Mouse (Mus musculus) left cerebral cortex, postnatal 25 days (tissue): ENCODE results near the gene Antxr1. TPM values are rescaled to one million over a fixed set of nuclear protein-coding genes. Genes with fewer than 3 reads are reported as not detected.
A peak's percentile ranks its signal among the peaks of the same experiment; 100 is the strongest.
"Not testable (repeated sequence)": the region's sequence is repeated elsewhere in the genome, so short reads cannot be mapped to it uniquely, and the experiment has no call there.

Source experiments
- DNase-seq, 2 experiments: peaks; one replicate each; pipeline ENCODE4 v3.0.0; 2022; ENCODE audit warnings: low spot score in 2 of 2, mixed read lengths in 1 of 2
- intact Hi-C: fragments of 180-260 bp; cut with DNase I; formaldehyde crosslinking; loops from one replicate; pipeline ENCODE4 v1.15.1; 2025
- total RNA-seq, 2 experiments: library from RNA; stranded (reverse); gene quantifications; 2 replicates each; pipeline ENCODE4 v1.2.3; 2021

The Antxr1 gene
- total RNA-seq, 2 experiments from 2014 or later: 13.5 to 14.7 TPM

DNA sequence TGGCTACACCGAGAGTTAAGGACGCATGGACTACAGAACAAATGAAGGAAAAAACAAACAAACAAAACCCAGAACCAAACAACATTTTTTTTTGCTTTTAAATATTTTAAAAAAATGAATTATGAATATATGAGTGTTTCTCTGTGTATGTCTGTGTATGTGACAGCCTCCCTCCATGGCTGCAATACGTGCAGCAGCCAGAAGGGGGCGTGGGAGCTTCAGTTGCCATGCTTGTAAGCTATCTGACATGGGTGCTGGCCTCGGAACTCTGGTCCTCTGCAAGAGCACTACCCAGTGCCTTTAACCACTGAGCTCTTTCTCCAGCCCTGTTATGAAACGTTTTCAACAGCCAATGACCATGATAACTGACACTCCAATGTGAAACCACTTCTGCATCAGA is 215.0 kb downstream of the Antxr1 start:
- DNase-seq: no peak
- intact Hi-C loops: no loop called here

DNA sequence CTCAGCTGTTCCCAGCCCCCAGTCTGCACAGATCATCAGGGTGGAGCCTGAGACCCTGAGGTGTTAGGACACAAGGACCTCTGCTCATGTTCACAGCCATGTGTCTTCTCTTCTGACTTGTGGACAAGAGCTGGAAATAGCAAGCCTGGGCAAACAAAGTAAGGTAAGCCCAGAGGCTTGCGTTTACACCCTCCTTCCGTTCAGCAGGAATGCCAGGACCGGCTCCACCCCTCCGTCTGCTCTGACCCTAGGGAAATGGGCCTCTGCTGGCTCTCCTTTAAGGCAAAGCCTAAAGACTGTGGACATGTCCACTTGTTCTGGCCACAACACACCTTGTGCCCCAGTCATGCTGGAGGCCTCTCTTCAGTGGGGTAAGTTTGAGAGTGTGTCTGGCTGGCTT is 215.6 kb downstream of the Antxr1 start:
- intact Hi-C loops: no loop called here
- DNase-seq: no peak

DNA sequence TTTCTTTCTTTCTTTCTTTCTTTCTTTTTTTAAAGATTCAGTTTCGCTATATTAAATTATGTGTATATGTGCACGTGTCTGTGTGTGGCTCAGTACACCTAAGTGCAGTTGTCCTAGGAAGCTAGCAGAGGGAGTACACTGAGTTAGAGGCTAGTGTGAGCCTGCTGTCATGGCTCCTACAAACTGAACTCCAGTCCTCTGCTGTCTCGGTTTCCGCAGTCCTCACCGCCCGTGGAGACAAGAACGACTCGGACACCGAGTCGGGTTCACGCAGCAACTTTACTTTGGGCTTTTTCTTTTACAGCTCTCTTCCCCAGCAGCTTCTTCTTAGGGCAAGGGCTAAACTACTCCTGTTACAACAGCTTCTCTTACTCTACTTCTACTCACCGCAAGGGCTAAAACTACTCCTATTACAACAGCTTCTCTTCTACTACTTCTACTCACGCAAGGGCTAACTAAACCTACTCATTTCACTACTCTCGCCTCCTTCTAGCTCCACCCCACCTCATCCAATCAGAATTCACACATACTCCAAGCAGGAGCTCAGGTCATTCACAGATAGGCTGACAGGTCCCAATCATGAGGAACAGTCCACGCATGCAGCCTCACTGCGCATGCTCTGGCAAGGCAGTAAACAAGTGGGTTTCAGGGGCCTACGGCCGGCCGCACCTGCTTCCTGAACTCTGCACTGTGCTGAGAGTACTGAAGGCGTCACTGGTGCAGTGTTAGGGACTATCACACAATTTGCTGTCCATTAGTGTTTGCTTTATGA is 216.4 kb downstream of the Antxr1 start:
- intact Hi-C loops: no loop called here
- DNase-seq: no peak

DNA sequence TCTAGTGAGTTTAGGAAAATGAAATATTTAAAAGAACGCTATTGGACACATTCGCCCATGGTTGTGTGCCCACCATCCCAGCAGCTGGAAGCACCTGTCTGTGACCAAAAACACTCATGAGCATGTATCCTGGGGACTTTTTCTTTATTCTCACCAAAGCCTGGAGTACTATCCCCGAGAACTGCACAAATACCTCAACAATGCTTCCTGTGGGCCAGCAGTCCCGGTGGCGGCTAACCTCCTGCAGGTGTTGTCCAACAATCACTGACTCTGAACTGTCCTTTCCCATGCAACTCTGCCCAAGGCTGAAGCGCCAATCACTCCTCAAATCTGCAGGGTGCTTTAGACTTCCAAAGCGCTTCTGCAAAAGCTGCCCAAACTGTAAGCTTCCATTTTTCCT is 219.0 kb downstream of the Antxr1 start:
- no peak for DNase-seq
- intact Hi-C loops: no loop called here

DNA sequence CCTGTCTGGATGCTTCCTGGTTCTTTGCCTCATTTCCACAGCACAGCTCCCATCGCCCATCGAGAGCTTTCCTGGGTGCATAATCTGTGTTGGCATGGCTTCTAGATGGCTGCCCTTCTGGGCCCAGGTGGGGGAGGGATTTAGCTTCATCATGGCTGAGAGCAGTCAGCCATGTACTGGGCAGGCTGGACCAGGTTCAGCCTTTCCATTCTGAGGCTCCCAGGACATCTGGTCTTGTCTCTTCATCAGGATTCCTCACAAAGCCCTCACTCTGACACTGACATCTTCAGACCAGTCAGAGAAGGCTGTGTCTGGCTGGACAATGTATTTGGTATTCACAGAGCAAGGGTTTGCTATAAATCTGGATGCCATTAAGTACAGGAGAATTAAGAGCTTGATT is 219.6 kb downstream of the Antxr1 start:
- no peak for DNase-seq
- intact Hi-C loops: no loop called here

DNA sequence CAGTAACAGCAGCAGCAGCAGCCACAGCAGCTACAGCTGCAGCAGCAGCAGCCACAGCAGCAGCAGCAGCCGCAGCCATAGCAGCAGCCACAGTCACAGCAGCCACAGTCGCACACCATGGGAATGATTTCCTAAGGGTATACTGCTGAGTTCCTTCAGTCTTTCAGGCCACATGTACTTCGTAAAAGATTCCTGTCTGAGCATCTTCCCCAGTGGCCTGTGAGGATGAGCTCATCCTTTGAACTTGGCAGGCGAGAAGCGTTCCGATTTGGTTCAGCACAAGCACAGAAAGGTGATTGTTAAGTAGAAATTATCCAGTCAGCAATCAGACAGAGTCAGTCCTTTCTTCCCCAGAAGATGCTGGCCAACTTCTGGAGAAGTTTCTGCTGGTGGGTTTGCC is 223.5 kb downstream of the Antxr1 start:
- DNase-seq: no peak
- intact Hi-C loops: no loop called here

DNA sequence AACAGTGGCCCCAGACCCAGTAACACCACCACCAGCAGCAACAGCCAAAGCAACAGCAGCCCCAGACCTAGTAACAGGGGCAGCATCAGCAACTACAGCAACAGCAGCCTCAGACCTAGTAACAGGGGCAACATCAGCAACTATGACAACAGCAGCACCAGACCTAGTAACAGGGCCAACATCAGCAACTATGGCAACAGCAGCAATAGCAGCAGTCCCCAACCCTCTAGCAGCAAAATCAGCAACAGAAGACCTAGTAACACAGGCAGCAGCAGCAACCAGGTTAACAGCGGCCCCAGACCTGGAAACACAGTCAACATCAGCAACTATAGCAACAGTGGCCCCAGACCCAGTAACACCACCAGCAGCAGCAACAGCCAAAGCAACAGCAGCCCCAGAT is 224.1 kb downstream of the Antxr1 start:
- DNase-seq: no peak
- intact Hi-C loops: no loop called here

DNA sequence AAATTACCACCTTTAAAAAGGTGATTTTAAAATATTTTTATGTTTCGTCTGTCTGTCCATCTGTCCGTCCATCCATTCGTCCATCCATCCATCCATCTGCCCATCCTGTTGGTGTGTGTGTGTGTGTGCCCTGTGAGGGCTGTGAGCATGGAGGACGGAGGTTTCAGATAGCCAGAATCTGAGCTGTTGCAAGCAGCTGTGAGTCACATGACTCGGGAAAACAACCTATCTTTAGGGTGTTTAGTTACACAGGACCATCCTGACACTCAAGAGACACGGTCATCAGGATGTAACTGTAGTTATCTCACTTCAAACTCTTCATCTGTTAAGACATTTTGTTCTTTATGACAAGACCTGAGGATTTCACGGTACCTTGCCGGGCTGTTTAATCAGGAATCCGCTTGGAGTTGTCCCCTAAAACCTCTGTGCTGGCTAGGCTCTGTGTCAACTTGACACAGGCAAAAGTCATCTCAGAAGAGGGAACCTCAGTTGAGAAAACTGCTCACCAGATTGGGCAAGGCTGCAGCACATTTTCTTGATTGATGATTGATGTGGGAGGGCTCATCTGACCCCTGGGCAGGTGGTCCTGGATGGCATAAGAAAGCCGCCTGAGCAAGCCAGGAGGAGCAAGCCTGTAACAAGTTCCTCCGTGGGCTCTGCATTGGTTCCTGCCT is 231.4 kb downstream of the Antxr1 start, which contains the start of gene D6Ertd527e:
TSS of gene D6Ertd527e (plus strand) at position 624 of the 674 bp plus-strand sequence.
- intact Hi-C loops: loop anchor here (5.0 to 10.0 kb wide), 2 partner anchors 123 to 421 kb away; no protein-coding TSS in a partner anchor
- no peak for DNase-seq

DNA sequence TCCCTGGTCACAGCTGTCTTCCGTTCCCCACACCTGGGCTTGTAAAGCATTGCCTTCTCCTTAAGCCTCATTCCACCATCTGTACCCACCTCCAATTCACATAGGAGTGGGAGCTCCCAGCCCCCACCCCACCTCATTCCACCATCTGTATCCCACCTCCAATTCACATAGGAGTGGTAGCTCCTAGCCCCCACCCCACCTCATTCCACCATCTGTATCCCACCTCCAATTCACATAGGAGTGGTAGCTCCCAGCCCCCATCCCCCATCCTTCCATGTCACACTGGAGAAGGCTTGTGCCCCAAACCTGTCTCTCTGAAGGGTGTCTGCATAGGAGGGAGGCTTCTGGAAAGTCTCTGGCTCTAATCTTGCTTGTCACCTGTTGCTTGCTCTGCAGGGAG is 232.3 kb downstream of the Antxr1 start:
- intact Hi-C loops: loop anchor here (5.0 to 10.0 kb wide), 2 partner anchors 124 to 421 kb away; no protein-coding TSS in a partner anchor
- DNase-seq: no peak

DNA sequence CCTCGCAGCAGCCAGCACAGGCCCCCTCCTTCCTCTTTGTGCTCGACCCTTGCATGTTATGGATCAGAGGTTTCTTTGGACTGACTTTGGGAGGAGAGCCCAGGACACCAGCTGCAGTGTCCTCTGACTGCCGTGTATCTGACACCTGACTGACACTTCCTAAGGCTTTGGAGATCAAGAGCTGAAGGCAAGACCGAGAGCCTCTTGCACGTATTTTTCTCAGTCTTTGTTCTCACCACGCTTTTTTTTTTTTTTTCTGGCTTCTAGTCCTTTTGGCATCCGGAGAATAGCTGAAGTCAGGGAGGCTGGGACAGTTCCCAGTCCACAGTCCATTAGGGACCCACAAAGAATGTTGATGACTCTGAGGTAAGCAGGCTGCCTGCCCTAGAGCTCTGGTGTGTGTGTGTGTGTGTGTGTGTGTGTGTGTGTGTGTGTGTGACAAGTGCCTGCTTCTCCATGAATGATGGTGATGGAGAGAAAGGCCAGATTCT is 233.2 kb downstream of the Antxr1 start:
- intact Hi-C loops: loop anchor here (5.0 to 10.0 kb wide), 2 partner anchors 125 to 422 kb away; no protein-coding TSS in a partner anchor
- DNase-seq: peak in 1 of 2 experiments; percentile 15

DNA sequence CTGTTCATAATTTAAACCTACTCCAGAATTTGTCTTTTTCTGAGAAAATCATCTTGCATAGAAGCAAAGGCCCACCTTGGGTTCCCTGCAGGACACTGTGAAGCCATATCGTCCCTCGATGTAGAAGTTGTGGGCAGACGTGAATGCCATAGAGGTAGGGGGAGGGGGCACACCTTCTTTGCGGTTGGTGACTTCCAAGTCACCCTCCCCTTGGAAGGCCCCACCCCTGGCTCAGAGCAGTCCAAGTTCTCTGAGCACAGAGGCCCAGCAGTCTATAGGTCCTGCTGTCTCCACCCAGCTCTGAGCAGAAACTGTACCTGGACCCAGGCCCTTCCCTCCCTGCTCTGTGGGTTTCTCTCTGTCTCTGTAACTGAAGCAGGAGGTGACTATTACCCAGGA is 233.7 kb downstream of the Antxr1 start:
- intact Hi-C loops: loop anchor here (1.0 to 10.0 kb wide), 5 partner anchors 125 to 423 kb away; partner anchors contain the start of gene Antxr1
- no peak for DNase-seq

DNA sequence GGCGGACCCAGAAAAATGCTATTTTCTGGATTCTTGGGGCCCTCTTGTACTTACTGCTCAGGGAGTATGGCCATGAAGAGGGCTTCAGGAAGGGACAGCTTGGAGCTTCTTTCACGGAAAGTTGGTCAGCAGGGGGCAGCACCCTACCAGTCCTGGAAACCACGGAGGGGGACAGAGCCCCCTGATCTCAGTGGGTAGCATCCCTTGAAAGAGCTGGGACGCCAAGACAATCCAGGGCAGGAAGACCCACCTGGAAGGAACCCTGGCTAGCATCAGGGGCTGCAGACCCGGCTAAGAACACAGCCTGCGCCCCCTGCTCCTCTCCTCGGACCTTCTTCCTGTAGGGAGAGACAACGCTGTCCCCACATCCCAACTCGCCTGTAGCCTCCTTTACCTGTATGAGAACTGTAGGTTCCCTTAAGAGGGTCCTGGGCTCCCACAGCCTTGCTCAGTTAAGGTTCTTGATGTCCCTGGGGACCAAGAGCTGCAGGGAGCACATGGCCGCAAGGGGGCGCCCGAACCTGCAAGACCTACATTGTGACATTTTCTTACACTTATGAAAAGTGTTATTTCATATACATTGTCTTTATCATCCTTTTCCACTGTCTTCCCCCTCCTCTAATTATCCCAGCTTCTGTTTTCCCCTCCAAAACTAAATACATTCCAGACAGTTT is 234.2 kb downstream of the Antxr1 start:
- DNase-seq: peak; percentile 91 to 94
- intact Hi-C loops: loop anchor here (1.0 to 10.0 kb wide), 5 partner anchors 126 to 423 kb away; partner anchors contain the start of gene Antxr1

DNA sequence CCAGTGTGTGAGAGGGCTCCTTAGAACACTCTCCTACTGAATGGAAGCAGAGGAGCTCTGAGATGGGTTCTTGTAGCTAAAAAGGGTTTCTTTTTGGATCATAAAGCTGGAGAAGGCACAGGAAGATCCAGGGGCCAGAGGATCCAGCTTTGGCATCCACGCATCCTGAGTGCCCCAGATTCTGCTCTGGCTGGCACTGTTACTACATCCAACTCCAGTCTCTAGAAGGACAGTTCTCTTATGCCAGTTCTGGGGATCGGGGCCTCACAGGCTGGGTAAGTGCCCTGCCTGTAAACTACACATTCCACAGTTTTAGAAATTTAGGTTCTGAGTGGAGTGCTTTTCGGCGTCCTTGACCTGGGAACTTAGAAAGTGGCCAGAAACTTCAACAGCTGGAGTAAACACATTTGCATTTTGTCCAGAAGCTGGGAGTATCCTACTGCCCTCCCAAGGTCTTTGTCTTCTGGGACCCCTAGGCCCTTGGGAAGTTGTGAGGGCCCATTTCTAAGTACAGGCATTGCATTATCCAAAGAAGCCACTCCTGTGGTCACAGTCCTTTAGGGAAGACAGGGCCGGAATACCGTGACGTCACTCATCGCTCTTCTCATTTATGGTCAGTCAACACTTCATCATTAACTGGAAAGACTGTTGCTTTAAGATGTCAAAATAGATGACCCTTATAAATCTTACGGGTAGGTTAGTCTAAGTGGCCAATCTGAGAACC is 235.2 kb downstream of the Antxr1 start:
- intact Hi-C loops: loop anchor here (1.0 to 10.0 kb wide), 5 partner anchors 127 to 424 kb away; partner anchors contain the start of gene Antxr1
- DNase-seq: peak in 1 of 2 experiments; percentile 8

DNA sequence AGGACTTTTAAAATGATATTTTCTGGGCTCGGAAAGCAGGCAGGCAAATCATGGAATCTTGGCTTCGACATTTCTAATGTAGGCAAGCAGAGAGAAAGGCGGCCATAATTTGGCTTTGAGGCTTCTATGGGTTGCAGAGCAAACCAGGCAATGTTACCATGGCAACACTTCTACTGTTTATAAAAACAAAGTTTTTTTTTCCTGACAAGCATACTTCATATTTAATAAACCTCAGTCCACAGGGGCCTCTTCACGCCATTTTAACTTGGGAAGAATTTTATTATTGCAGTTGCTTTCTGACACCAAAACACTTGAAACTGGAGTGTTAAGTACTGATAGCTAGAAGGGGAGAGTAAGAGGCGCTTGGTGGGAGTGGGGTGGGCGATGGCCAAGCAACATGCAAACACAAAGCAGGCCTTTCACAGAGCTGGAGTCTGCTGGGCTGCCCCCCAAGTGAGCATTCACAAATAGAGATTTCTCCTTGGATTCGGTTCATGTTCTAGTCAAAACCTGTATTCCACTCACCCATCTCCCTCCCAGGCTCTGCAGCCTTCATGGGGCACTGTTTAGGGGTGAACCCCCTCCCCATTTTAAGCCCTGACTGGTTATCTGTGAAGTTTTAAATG is 235.8 kb downstream of the Antxr1 start:
- intact Hi-C loops: loop anchor here (5.0 to 10.0 kb wide), 2 partner anchors 128 to 425 kb away; no protein-coding TSS in a partner anchor
- peak in 1 of 2 experiments; percentile 30 for DNase-seq

DNA sequence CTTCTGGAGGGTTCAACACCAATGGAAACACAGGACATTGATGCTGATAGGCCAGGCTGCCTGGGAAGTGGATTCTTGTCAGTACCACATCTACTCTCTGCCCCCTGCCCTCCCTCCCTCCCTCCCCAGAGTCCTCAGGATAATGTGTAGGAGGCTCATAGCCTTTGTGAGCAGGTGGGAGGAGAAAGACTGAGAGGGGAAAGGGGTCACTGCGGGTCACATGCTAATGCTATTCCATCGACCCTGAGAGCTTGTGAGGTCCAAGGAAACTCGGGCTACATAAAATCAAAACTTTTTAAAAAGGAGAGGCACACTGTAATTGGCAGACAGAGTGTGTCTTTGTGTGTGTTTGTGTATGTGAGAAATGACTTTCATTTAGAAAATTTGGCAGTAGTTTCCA is 236.4 kb downstream of the Antxr1 start:
- intact Hi-C loops: no loop called here
- DNase-seq: no peak

DNA sequence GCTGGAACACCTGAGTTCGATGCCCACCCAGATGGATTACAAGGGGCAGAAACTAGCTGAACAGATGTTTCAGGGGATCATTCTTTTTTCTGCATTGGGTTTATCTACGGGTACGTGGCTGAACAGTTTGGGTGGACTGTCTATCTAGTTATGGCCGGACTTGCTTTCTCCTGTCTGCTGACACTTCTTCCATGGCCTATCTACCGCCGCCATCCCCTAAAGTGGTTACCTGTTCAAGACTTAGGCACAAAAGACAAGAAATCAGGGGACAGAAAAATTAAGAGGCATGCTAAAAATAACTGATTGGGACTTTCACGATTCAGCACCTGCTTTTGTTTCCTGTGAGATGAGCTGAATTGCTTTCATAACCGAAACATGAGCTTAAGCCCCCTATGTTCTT is 242.0 kb downstream of the Antxr1 start:
- intact Hi-C loops, DNase-seq: not testable (repeated sequence)

DNA sequence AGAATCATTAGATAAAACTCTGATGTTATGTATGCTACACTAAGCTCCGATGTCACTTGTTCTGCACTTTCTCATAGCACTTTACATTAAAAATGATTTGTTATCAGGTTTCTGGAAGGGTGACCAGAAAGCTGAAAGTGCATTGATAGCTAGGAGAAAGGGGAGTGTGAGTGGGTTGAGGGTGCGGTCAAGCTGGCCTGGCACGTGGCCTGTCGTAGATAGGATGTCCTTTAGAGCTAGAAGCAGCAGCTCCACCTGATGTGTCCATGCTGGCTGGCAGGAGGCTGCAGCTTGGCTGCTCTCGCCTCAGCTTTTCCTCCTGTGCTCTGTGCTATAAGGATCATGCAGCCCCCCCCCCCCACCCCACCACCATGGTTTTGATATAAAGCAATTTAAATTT is 243.1 kb downstream of the Antxr1 start:
- DNase-seq: no peak
- intact Hi-C loops: no loop called here

DNA sequence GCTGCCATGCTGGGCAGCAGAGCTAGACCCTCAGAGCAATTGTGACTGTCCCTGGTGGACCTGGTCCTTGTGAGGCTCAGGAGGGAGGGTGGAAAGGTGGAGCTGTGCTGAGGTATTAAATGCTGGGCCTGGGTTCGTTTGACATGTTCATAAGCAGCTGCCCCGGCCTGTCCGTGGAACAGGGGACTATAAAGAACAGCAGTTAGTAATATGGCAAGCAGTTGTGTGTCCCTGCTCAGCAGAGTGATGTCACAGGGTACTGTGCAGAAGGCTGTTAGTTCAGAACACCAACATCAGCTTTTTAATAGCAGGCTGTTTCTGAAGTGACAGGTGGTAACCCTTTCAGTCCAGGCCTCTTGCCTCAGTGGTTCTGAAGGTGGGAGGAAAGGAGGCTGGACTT is 244.7 kb downstream of the Antxr1 start:
- intact Hi-C loops: no loop called here
- no peak for DNase-seq

DNA sequence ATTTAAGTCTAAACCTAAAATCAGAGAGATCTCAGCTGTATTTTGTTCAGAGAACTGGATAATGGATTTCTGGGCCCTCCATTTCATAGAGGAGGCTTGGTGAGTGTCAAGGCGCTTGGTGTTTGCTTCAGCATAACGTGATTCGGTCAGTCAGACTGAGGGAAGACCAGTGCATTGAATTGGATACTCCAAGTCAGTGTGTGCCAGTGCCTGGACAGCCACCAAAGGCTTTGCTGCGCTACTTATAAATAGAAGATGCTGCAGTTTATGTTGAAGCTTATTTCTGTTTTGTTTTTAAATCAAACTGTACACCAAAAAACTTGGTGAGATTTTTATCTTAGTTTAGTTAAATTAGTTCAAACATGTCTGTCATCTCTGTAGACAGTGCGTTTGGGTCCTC is 247.3 kb downstream of the Antxr1 start:
- intact Hi-C loops: no loop called here
- DNase-seq: no peak
